Mouse (Mus musculus): ENCODE data around the gene Hnf4a. TPM values are rescaled to one million over a fixed set of nuclear protein-coding genes. Genes with fewer than 3 reads are reported as not detected.
"Not testable (repeated sequence)": the region's sequence is repeated elsewhere in the genome, so short reads cannot be mapped to it uniquely, and the experiment has no call there.

The Hnf4a gene
- polyA plus RNA-seq, 1 experiment: not detected

DNA sequence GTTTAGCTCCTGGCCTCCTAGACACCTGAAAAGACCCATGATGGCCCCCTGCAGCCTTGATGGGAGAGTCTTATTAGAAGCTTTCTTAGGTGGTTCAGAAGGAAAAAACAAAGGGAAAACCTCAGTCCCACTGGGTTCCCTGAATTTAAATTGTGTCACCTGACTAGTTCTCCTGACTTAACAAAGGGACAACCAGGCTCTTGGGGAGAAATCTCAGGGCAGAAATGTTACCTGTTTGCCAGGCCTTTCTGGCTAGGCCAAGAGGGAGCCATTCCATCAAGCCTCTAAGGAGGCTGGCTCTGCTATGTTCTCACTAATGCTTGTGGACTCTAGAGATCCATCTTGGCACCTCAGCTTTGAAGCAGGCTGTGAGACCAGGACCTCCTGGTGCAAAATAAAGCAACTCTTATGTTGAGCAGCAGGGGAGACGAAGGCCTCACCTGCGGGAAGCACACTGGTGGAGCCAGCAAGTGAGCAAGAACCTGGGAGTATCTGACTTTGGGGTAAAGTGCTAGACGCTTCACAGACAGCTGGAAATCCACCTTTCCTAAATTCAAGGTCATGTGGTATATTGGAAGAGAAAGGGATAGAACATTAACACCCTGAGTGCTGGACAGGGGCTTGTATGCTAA, 110.7 kb downstream of the Hnf4a start:
- no peaks in the 10 kb centered on the region for H3K4me1 ChIP-seq (ENCODE audit: control insufficient read depth, insufficient read depth, low read length)
- no peaks in the 10 kb centered on the region for H3K27me3 ChIP-seq (ENCODE audit: control insufficient read depth, insufficient read depth, low read length, poor library complexity, severe bottlenecking)
- no peak overlapping the region for H3K9ac ChIP-seq (ENCODE audit: low read depth, poor library complexity, severe bottlenecking)
- no peak overlapping the region for H3K27ac ChIP-seq (ENCODE audit: insufficient read depth, low read length)
- no peaks in the 10 kb centered on the region for H3K9me3 ChIP-seq (replicated peaks; ENCODE audit: control insufficient read depth, insufficient read depth, low read length, poor library complexity, severe bottlenecking)
- TF ChIP-seq EP300 (IDR thresholded peaks at IDR 0.05; ENCODE audit: insufficient read depth, low read depth, low read length) (no peak), CTCF (IDR thresholded peaks at IDR 0.05; ENCODE audit: low read depth, low read length) (no peak), POLR2A (IDR thresholded peaks at IDR 0.05; ENCODE audit: insufficient read depth, low read length) (no peak)
- H3K4me3 ChIP-seq (ENCODE audit: low read depth, low read length): no peak overlapping the region
- peaks cover 17% of the 10 kb centered on the region for H3K36me3 ChIP-seq (ENCODE audit: control insufficient read depth, insufficient read depth, low read length, poor library complexity, severe bottlenecking)

DNA sequence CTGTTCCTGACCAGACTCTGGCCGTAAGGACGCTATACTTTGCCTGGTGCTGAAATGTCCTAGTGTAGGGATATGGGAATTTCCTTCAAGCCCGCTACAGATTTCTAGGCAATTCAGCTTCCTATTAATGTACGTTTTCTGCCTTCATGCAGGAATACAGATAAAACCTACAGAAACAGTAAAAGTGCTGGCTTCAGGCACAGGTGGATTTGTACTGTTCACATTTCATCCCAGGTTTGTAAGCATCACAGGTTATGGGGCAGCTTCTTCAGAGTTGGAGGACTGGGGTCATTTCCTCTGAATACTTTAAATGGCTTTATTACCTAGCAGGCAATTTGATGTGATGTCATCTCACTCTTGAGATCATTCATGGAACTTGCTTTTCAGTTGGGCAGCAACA, 111.3 kb downstream of the Hnf4a start:
- Histone ChIP-seq H3K9me3 (replicated peaks; ENCODE audit: control insufficient read depth, insufficient read depth, low read length, poor library complexity, severe bottlenecking) (no peaks in the 10 kb centered on the region), H3K27ac (ENCODE audit: insufficient read depth, low read length) (no peak overlapping the region), H3K9ac (ENCODE audit: low read depth, poor library complexity, severe bottlenecking) (no peak overlapping the region), H3K36me3 (ENCODE audit: control insufficient read depth, insufficient read depth, low read length, poor library complexity, severe bottlenecking) (peaks cover 18% of the 10 kb centered on the region), H3K27me3 (ENCODE audit: control insufficient read depth, insufficient read depth, low read length, poor library complexity, severe bottlenecking) (no peaks in the 10 kb centered on the region), H3K4me1 (ENCODE audit: control insufficient read depth, insufficient read depth, low read length) (no peaks in the 10 kb centered on the region), H3K4me3 (ENCODE audit: low read depth, low read length) (no peak overlapping the region)
- TF ChIP-seq EP300 (IDR thresholded peaks at IDR 0.05; ENCODE audit: insufficient read depth, low read depth, low read length) (no peak), POLR2A (IDR thresholded peaks at IDR 0.05; ENCODE audit: insufficient read depth, low read length) (no peak), CTCF (IDR thresholded peaks at IDR 0.05; ENCODE audit: low read depth, low read length) (no peak)

DNA sequence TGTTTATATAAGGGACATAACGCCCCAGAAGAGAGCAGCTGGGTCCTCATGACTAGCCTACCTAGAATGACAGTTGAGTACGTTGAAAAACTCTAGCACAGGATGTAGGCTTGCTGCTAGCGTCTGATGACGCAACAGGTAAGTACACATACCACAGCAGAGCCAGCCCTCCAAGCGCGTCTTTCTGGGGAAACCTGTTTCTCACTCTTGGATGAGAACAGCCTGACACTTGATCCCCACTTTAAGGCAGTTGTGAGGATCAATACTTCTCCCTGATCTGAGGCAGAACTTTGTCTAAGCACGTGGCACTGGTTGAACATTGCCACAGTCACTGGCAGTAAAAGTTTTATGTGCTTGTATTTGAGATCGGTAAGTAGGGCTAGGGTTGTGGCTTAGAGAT, 113.8 kb downstream of the Hnf4a start:
- Histone ChIP-seq H3K9ac (ENCODE audit: low read depth, poor library complexity, severe bottlenecking) (no peak overlapping the region), H3K4me3 (ENCODE audit: low read depth, low read length) (no peak overlapping the region), H3K9me3 (replicated peaks; ENCODE audit: control insufficient read depth, insufficient read depth, low read length, poor library complexity, severe bottlenecking) (no peaks in the 10 kb centered on the region), H3K36me3 (ENCODE audit: control insufficient read depth, insufficient read depth, low read length, poor library complexity, severe bottlenecking) (peaks cover 31% of the 10 kb centered on the region), H3K27me3 (ENCODE audit: control insufficient read depth, insufficient read depth, low read length, poor library complexity, severe bottlenecking) (no peaks in the 10 kb centered on the region), H3K4me1 (ENCODE audit: control insufficient read depth, insufficient read depth, low read length) (no peaks in the 10 kb centered on the region), H3K27ac (ENCODE audit: insufficient read depth, low read length) (no peak overlapping the region)
- TF ChIP-seq CTCF (IDR thresholded peaks at IDR 0.05; ENCODE audit: low read depth, low read length) (no peak), EP300 (IDR thresholded peaks at IDR 0.05; ENCODE audit: insufficient read depth, low read depth, low read length) (no peak), POLR2A (IDR thresholded peaks at IDR 0.05; ENCODE audit: insufficient read depth, low read length) (no peak)

DNA sequence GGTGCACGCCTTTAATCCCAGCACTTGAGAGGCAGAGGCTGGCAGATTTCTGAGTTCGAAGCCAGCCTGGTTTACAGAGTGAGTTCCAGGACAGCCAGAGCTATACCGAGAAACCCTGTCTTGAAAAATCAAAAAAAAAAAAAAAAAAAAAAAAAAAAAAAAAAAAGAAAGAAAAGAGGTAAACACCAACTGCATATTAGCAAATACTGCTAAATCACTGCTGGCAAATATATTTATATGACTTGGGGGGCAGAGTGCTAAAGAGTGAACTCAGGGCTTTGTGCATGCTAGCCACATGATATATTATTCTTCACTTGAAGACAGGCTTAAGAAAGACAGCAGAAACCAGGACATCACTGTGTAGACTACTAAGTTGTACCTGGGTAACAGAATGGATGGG, 114.8 kb downstream of the Hnf4a start:
- not testable (repeated sequence) for H3K27me3 ChIP-seq (ENCODE audit: control insufficient read depth, insufficient read depth, low read length, poor library complexity, severe bottlenecking); H3K4me1 ChIP-seq (ENCODE audit: control insufficient read depth, insufficient read depth, low read length); H3K9ac ChIP-seq (ENCODE audit: low read depth, poor library complexity, severe bottlenecking); H3K9me3 ChIP-seq (replicated peaks; ENCODE audit: control insufficient read depth, insufficient read depth, low read length, poor library complexity, severe bottlenecking); H3K4me3 ChIP-seq (ENCODE audit: low read depth, low read length); H3K27ac ChIP-seq (ENCODE audit: insufficient read depth, low read length)
- H3K36me3 ChIP-seq (ENCODE audit: control insufficient read depth, insufficient read depth, low read length, poor library complexity, severe bottlenecking): peaks cover 41% of the 10 kb centered on the region

Other genes with a start within 250 kb of the Hnf4a start
- gene Jph2, start 108.8 kb upstream of the Hnf4a start, polyA plus RNA-seq (2011; ENCODE audit: insufficient read depth, insufficient read length, low read depth, missing spikeins): 5.8 and 6.6 TPM in 2 replicates
- gene Oser1, start 82.1 kb upstream of the Hnf4a start, polyA plus RNA-seq (2011; ENCODE audit: insufficient read depth, insufficient read length, low read depth, missing spikeins): 48.3 and 50.6 TPM in 2 replicates
- 2.4 and 2.7 TPM in 2 replicates for gene Gdap1l1, start 68.3 kb upstream of the Hnf4a start, polyA plus RNA-seq (2011; ENCODE audit: insufficient read depth, insufficient read length, low read depth, missing spikeins)
- 4.4 and 4.9 TPM in 2 replicates for gene Fitm2, start 34.2 kb upstream of the Hnf4a start, polyA plus RNA-seq (2011; ENCODE audit: insufficient read depth, insufficient read length, low read depth, missing spikeins)
- not detected in 2 replicates for gene R3hdml, start 14.5 kb upstream of the Hnf4a start, polyA plus RNA-seq (2011; ENCODE audit: insufficient read depth, insufficient read length, low read depth, missing spikeins)
- gene Ttpal, start 95.5 kb downstream of the Hnf4a start, polyA plus RNA-seq (2011; ENCODE audit: insufficient read depth, insufficient read length, low read depth, missing spikeins): 9.4 and 11.9 TPM in 2 replicates
- 130 and 146 TPM in 2 replicates for gene Serinc3, start 138.3 kb downstream of the Hnf4a start, polyA plus RNA-seq (2011; ENCODE audit: insufficient read depth, insufficient read length, low read depth, missing spikeins)
- gene Pkig, start 151.6 kb downstream of the Hnf4a start, polyA plus RNA-seq (2011; ENCODE audit: insufficient read depth, insufficient read length, low read depth, missing spikeins): 20.2 TPM in 2 replicates
- 8.4 and 8.9 TPM in 2 replicates for gene Ada, start 243.4 kb downstream of the Hnf4a start, polyA plus RNA-seq (2011; ENCODE audit: insufficient read depth, insufficient read length, low read depth, missing spikeins)

Data from ES-Bruce4 (cell line).